Mouse (Mus musculus): Measurements from ENCODE around the gene Sox12. TPM values are rescaled to one million over a fixed set of nuclear protein-coding genes. Genes with fewer than 3 reads are reported as not detected.

The Sox12 gene
- total RNA-seq (2014; rRNA removed), result 45.3 and 55.7 TPM in 2 replicates
- 9.4 and 10.8 TPM in 2 replicates for polyA plus RNA-seq (2015; fragmentation: Nextera tagmentation; extraction: Ambion mirVana)

- Histone ChIP-seq H3K27ac (ENCODE audit: low read depth, low read length) (peak within 1 kb of the TSS; percentile 99), H3K4me3 (ENCODE audit: low read depth, low read length) (peak within 1 kb of the TSS; percentile 74), H3K4me1 (ENCODE audit: insufficient read depth, low read length) (peaks cover 10% of the 10 kb centered on the region; the same call in 1 of the 2 replicates), H3K4me2 (ENCODE audit: low read depth, low read length, poor library complexity, severe bottlenecking) (peak within 1 kb of the TSS; percentile 91), H3K36me3 (ENCODE audit: insufficient read depth, low read length) (no peaks in the 10 kb centered on the region), H3K9me3 (ENCODE audit: low read length) (no peaks in the 10 kb centered on the region), H3K27me3 (ENCODE audit: insufficient read depth, low read length) (no peaks in the 10 kb centered on the region), H3K9ac (replicated peaks; ENCODE audit: low read length, poor library complexity, severe bottlenecking) (peak within 1 kb of the TSS; percentile 94)
- 1% methylated on average over 37 of the region's 104 CpGs for WGBS
- peak; percentile 97 for DNase-seq (ENCODE audit: low spot score)
- peak; percentile 80 for ATAC-seq (ENCODE audit: low FRiP score)
- TF ChIP-seq CTCF (IDR thresholded peaks at IDR 0.05), result no peak
These were observed at the start of gene Sox12 for GRCm38 (mm10) chr2:152397680-152398435. Sox12 (minus strand) TSS chr2:152398063.

- WGBS, result 43% methylated on average over 5 of the region's 5 CpGs
- H3K9ac ChIP-seq (replicated peaks; ENCODE audit: low read length, poor library complexity, severe bottlenecking), result no peak overlapping the region
- no peaks in the 10 kb centered on the region for H3K36me3 ChIP-seq (ENCODE audit: insufficient read depth, low read length)
- no peaks in the 10 kb centered on the region for H3K27me3 ChIP-seq (ENCODE audit: insufficient read depth, low read length)
- TF ChIP-seq CTCF (IDR thresholded peaks at IDR 0.05), result no peak
- no peak overlapping the region for H3K4me2 ChIP-seq (ENCODE audit: low read depth, low read length, poor library complexity, severe bottlenecking)
- no peak overlapping the region for H3K4me3 ChIP-seq (ENCODE audit: low read depth, low read length)
- ATAC-seq (ENCODE audit: low FRiP score) (no peak), DNase-seq (ENCODE audit: low spot score) (no peak)
- H3K4me1 ChIP-seq (ENCODE audit: insufficient read depth, low read length), result no peaks in the 10 kb centered on the region
- H3K27ac ChIP-seq (ENCODE audit: low read depth, low read length), result no peak overlapping the region
- H3K9me3 ChIP-seq (ENCODE audit: low read length), result no peaks in the 10 kb centered on the region
These were observed 49.6 kb upstream of the Sox12 start for GRCm38 (mm10) chr2:152447461-152447860.

- H3K4me1 ChIP-seq (ENCODE audit: insufficient read depth, low read length), result no peaks in the 10 kb centered on the region
- H3K27me3 ChIP-seq (ENCODE audit: insufficient read depth, low read length), result no peaks in the 10 kb centered on the region
- DNase-seq (ENCODE audit: low spot score), result no peak
- H3K4me3 ChIP-seq (ENCODE audit: low read depth, low read length), result no peak overlapping the region
- no peaks in the 10 kb centered on the region for H3K36me3 ChIP-seq (ENCODE audit: insufficient read depth, low read length)
- H3K4me2 ChIP-seq (ENCODE audit: low read depth, low read length, poor library complexity, severe bottlenecking), result no peak overlapping the region
- H3K9me3 ChIP-seq (ENCODE audit: low read length), result no peaks in the 10 kb centered on the region
- no peak for ATAC-seq (ENCODE audit: low FRiP score)
- H3K27ac ChIP-seq (ENCODE audit: low read depth, low read length), result no peak overlapping the region
- 65% methylated on average over 2 of the region's 2 CpGs for WGBS
- no peak overlapping the region for H3K9ac ChIP-seq (replicated peaks; ENCODE audit: low read length, poor library complexity, severe bottlenecking)
- TF ChIP-seq CTCF (IDR thresholded peaks at IDR 0.05), result no peak
These were observed 48.8 kb upstream of the Sox12 start for GRCm38 (mm10) chr2:152446642-152447041.

- ATAC-seq (ENCODE audit: low FRiP score) (no peak), DNase-seq (ENCODE audit: low spot score) (peak; percentile 62)
- H3K4me2 ChIP-seq (ENCODE audit: low read depth, low read length, poor library complexity, severe bottlenecking), result no peak overlapping the region
- H3K9me3 ChIP-seq (ENCODE audit: low read length), result no peaks in the 10 kb centered on the region
- H3K4me1 ChIP-seq (ENCODE audit: insufficient read depth, low read length), result no peaks in the 10 kb centered on the region
- H3K36me3 ChIP-seq (ENCODE audit: insufficient read depth, low read length), result no peaks in the 10 kb centered on the region
- no peak overlapping the region for H3K4me3 ChIP-seq (ENCODE audit: low read depth, low read length)
- H3K9ac ChIP-seq (replicated peaks; ENCODE audit: low read length, poor library complexity, severe bottlenecking), result no peak overlapping the region
- no peak for TF ChIP-seq CTCF (IDR thresholded peaks at IDR 0.05)
- no peaks in the 10 kb centered on the region for H3K27me3 ChIP-seq (ENCODE audit: insufficient read depth, low read length)
- H3K27ac ChIP-seq (ENCODE audit: low read depth, low read length), result no peak overlapping the region
- WGBS, result 89% methylated on average over 8 of the region's 8 CpGs
These were observed 45.4 kb upstream of the Sox12 start for GRCm38 (mm10) chr2:152443281-152443680.

GRCm38 (mm10) chr2:152442322-152442721, 44.5 kb upstream of the Sox12 start:
- H3K9ac ChIP-seq (replicated peaks; ENCODE audit: low read length, poor library complexity, severe bottlenecking), result no peak overlapping the region
- no peak overlapping the region for H3K4me2 ChIP-seq (ENCODE audit: low read depth, low read length, poor library complexity, severe bottlenecking)
- no peaks in the 10 kb centered on the region for H3K36me3 ChIP-seq (ENCODE audit: insufficient read depth, low read length)
- no peak for TF ChIP-seq CTCF (IDR thresholded peaks at IDR 0.05)
- 0 out of 2 replicates have a peak, but pooled peaks cover 2% of the 10 kb centered on the region for H3K4me1 ChIP-seq (ENCODE audit: insufficient read depth, low read length)
- DNase-seq (ENCODE audit: low spot score), result no peak
- no peaks in the 10 kb centered on the region for H3K9me3 ChIP-seq (ENCODE audit: low read length)
- WGBS, result 54% methylated on average over 4 of the region's 4 CpGs
- no peak overlapping the region for H3K27ac ChIP-seq (ENCODE audit: low read depth, low read length)
- no peaks in the 10 kb centered on the region for H3K27me3 ChIP-seq (ENCODE audit: insufficient read depth, low read length)
- no peak for ATAC-seq (ENCODE audit: low FRiP score)
- no peak overlapping the region for H3K4me3 ChIP-seq (ENCODE audit: low read depth, low read length)

- Histone ChIP-seq H3K9me3 (ENCODE audit: low read length) (no peaks in the 10 kb centered on the region), H3K4me3 (ENCODE audit: low read depth, low read length) (no peak overlapping the region), H3K9ac (replicated peaks; ENCODE audit: low read length, poor library complexity, severe bottlenecking) (no peak overlapping the region), H3K4me1 (ENCODE audit: insufficient read depth, low read length) (0 out of 2 replicates have a peak, but pooled peaks cover 3% of the 10 kb centered on the region), H3K27ac (ENCODE audit: low read depth, low read length) (no peak overlapping the region), H3K36me3 (ENCODE audit: insufficient read depth, low read length) (no peaks in the 10 kb centered on the region), H3K27me3 (ENCODE audit: insufficient read depth, low read length) (no peaks in the 10 kb centered on the region), H3K4me2 (ENCODE audit: low read depth, low read length, poor library complexity, severe bottlenecking) (no peak overlapping the region)
- ATAC-seq (ENCODE audit: low FRiP score), result no peak
- WGBS, result 93% methylated on average over 2 of the region's 2 CpGs
- TF ChIP-seq CTCF (IDR thresholded peaks at IDR 0.05), result no peak
- DNase-seq (ENCODE audit: low spot score), result no peak
These were observed 42.0 kb upstream of the Sox12 start for GRCm38 (mm10) chr2:152439833-152440232.
